Mouse (Mus musculus): ENCODE results near the gene Tenm3. TPM values are rescaled to one million over a fixed set of nuclear protein-coding genes. Genes with fewer than 3 reads are reported as not detected.

The Tenm3 gene
- polyA plus RNA-seq, 1 experiment, result 2.3 TPM

DNA sequence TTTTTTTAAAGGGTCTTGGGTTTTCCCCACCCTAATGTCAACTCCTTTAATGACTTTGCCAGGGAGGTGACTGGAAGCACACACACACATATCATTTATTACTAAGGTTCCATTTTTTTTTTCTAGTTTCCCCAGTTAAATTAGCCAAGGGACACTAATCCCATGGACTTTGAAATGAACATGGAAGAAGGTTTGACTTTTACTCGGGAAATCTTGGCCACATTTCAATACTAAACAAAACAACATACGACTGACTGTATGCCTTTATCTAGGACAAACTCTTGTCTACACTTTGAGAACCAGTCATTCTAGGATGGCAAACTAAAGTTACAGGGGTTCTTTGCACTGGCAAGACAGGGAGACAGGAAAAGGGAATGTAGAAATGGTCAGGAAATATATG lies 170.3 kb downstream of the Tenm3 start:
- DNase-seq, result no peak
- WGBS, result 92% methylated on average over 2 of the region's 2 CpGs
- Histone ChIP-seq H3K4me3 (ENCODE audit: control insufficient read depth, insufficient read depth, low read length) (no peak overlapping the region), H3K36me3 (ENCODE audit: control insufficient read depth, insufficient read depth, low read length) (no peaks in the 10 kb centered on the region), H3K4me1 (replicated peaks; ENCODE audit: control insufficient read depth, insufficient read depth, low read length) (no peaks in the 10 kb centered on the region), H3K27ac (ENCODE audit: control insufficient read depth, insufficient read depth, low read length) (no peak overlapping the region), H3K27me3 (ENCODE audit: control insufficient read depth, insufficient read depth, low read length) (no peaks in the 10 kb centered on the region)
- no peak for TF ChIP-seq POLR2A (IDR thresholded peaks at IDR 0.05; ENCODE audit: control insufficient read depth, extremely low read depth, insufficient read depth, low read length, poor library complexity)

GRCm38 (mm10) chr8:48672471-48672870 lies 171.3 kb downstream of the Tenm3 start:
- H3K27ac ChIP-seq (ENCODE audit: control insufficient read depth, insufficient read depth, low read length), result no peak overlapping the region
- no peak for TF ChIP-seq POLR2A (IDR thresholded peaks at IDR 0.05; ENCODE audit: control insufficient read depth, extremely low read depth, insufficient read depth, low read length, poor library complexity)
- TF ChIP-seq CTCF (IDR thresholded peaks at IDR 0.05; ENCODE audit: borderline replicate concordance, control insufficient read depth, extremely low read depth, insufficient read depth, low read length, poor library complexity), result no peak
- H3K36me3 ChIP-seq (ENCODE audit: control insufficient read depth, insufficient read depth, low read length), result no peaks in the 10 kb centered on the region
- H3K27me3 ChIP-seq (ENCODE audit: control insufficient read depth, insufficient read depth, low read length), result no peaks in the 10 kb centered on the region
- DNase-seq, result no peak
- H3K4me3 ChIP-seq (ENCODE audit: control insufficient read depth, insufficient read depth, low read length), result no peak overlapping the region
- WGBS, result 96% methylated on average over 11 of the region's 11 CpGs
- no peaks in the 10 kb centered on the region for H3K4me1 ChIP-seq (replicated peaks; ENCODE audit: control insufficient read depth, insufficient read depth, low read length)

GRCm38 (mm10) chr8:48671318-48671717 lies 172.4 kb downstream of the Tenm3 start:
- Histone ChIP-seq H3K27me3 (ENCODE audit: control insufficient read depth, insufficient read depth, low read length) (no peaks in the 10 kb centered on the region), H3K36me3 (ENCODE audit: control insufficient read depth, insufficient read depth, low read length) (no peaks in the 10 kb centered on the region), H3K27ac (ENCODE audit: control insufficient read depth, insufficient read depth, low read length) (no peak overlapping the region), H3K4me3 (ENCODE audit: control insufficient read depth, insufficient read depth, low read length) (no peak overlapping the region), H3K4me1 (replicated peaks; ENCODE audit: control insufficient read depth, insufficient read depth, low read length) (no peaks in the 10 kb centered on the region)
- WGBS, result 80% methylated on average over 4 of the region's 4 CpGs
- DNase-seq, result no peak
- TF ChIP-seq CTCF (IDR thresholded peaks at IDR 0.05; ENCODE audit: borderline replicate concordance, control insufficient read depth, extremely low read depth, insufficient read depth, low read length, poor library complexity) (no peak), POLR2A (IDR thresholded peaks at IDR 0.05; ENCODE audit: control insufficient read depth, extremely low read depth, insufficient read depth, low read length, poor library complexity) (no peak)

GRCm38 (mm10) chr8:48670895-48671294 lies 172.9 kb downstream of the Tenm3 start:
- Histone ChIP-seq H3K36me3 (ENCODE audit: control insufficient read depth, insufficient read depth, low read length) (no peaks in the 10 kb centered on the region), H3K4me1 (replicated peaks; ENCODE audit: control insufficient read depth, insufficient read depth, low read length) (no peaks in the 10 kb centered on the region), H3K4me3 (ENCODE audit: control insufficient read depth, insufficient read depth, low read length) (no peak overlapping the region), H3K27me3 (ENCODE audit: control insufficient read depth, insufficient read depth, low read length) (no peaks in the 10 kb centered on the region), H3K27ac (ENCODE audit: control insufficient read depth, insufficient read depth, low read length) (no peak overlapping the region)
- WGBS, result 63% methylated on average over 3 of the region's 3 CpGs
- TF ChIP-seq CTCF (IDR thresholded peaks at IDR 0.05; ENCODE audit: borderline replicate concordance, control insufficient read depth, extremely low read depth, insufficient read depth, low read length, poor library complexity), result no peak
- no peak for TF ChIP-seq POLR2A (IDR thresholded peaks at IDR 0.05; ENCODE audit: control insufficient read depth, extremely low read depth, insufficient read depth, low read length, poor library complexity)
- no peak for DNase-seq

DNA sequence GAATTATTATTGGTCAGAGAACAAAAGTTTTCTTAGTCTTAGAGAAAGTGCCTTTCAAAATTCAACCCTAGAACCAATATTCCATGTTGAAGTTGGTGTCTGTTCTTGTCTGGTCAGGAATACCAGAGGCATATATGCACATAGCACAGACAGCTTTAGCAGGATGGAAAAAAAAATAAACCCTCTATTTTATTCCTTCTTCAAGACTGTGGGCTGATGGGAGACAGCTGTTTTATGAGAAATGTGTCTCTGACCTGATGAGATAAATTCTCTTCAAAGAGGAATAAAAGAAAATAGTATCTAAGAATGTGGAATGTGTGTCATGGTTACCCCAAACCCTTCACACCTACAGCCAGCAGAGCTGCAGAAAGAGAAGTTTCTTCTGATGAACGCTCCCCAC lies 173.4 kb downstream of the Tenm3 start:
- DNase-seq, result no peak
- no peaks in the 10 kb centered on the region for H3K27me3 ChIP-seq (ENCODE audit: control insufficient read depth, insufficient read depth, low read length)
- WGBS, result 67% methylated on average over 1 of the region's 1 CpGs
- no peak overlapping the region for H3K4me3 ChIP-seq (ENCODE audit: control insufficient read depth, insufficient read depth, low read length)
- H3K36me3 ChIP-seq (ENCODE audit: control insufficient read depth, insufficient read depth, low read length), result no peaks in the 10 kb centered on the region
- no peak for TF ChIP-seq CTCF (IDR thresholded peaks at IDR 0.05; ENCODE audit: borderline replicate concordance, control insufficient read depth, extremely low read depth, insufficient read depth, low read length, poor library complexity)
- no peak for TF ChIP-seq POLR2A (IDR thresholded peaks at IDR 0.05; ENCODE audit: control insufficient read depth, extremely low read depth, insufficient read depth, low read length, poor library complexity)
- no peaks in the 10 kb centered on the region for H3K4me1 ChIP-seq (replicated peaks; ENCODE audit: control insufficient read depth, insufficient read depth, low read length)
- no peak overlapping the region for H3K27ac ChIP-seq (ENCODE audit: control insufficient read depth, insufficient read depth, low read length)

DNA sequence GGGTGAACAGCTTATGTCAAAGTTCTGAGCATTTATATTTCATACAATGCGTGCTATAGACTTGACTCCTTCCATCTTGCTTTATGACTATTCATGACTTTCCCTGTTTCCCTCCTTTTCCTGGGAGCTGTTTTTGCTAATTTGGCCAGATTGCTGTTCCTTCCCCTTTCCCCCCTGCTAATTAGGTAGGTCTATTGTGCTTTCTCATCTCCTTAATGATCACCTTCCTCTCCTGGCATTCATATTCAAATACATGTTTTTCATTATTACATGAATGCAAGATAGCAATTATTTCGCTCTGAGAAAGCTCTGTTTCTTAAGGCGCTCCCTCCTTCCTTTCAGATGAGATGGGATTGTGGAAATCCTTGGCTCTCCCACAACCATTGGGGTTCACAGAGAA lies 178.6 kb downstream of the Tenm3 start:
- no peaks in the 10 kb centered on the region for H3K27me3 ChIP-seq (ENCODE audit: control insufficient read depth, insufficient read depth, low read length)
- no peak for TF ChIP-seq CTCF (IDR thresholded peaks at IDR 0.05; ENCODE audit: borderline replicate concordance, control insufficient read depth, extremely low read depth, insufficient read depth, low read length, poor library complexity)
- TF ChIP-seq POLR2A (IDR thresholded peaks at IDR 0.05; ENCODE audit: control insufficient read depth, extremely low read depth, insufficient read depth, low read length, poor library complexity), result no peak
- DNase-seq, result no peak
- no peaks in the 10 kb centered on the region for H3K4me1 ChIP-seq (replicated peaks; ENCODE audit: control insufficient read depth, insufficient read depth, low read length)
- no peak overlapping the region for H3K4me3 ChIP-seq (ENCODE audit: control insufficient read depth, insufficient read depth, low read length)
- no peaks in the 10 kb centered on the region for H3K36me3 ChIP-seq (ENCODE audit: control insufficient read depth, insufficient read depth, low read length)
- H3K27ac ChIP-seq (ENCODE audit: control insufficient read depth, insufficient read depth, low read length), result no peak overlapping the region
- WGBS, result 94% methylated on average over 3 of the region's 3 CpGs

- Histone ChIP-seq H3K36me3 (ENCODE audit: control insufficient read depth, insufficient read depth, low read length) (no peaks in the 10 kb centered on the region), H3K4me3 (ENCODE audit: control insufficient read depth, insufficient read depth, low read length) (no peak overlapping the region), H3K27me3 (ENCODE audit: control insufficient read depth, insufficient read depth, low read length) (no peaks in the 10 kb centered on the region), H3K27ac (ENCODE audit: control insufficient read depth, insufficient read depth, low read length) (no peak overlapping the region), H3K4me1 (replicated peaks; ENCODE audit: control insufficient read depth, insufficient read depth, low read length) (no peaks in the 10 kb centered on the region)
- WGBS, result 80% methylated on average over 1 of the region's 1 CpGs
- TF ChIP-seq CTCF (IDR thresholded peaks at IDR 0.05; ENCODE audit: borderline replicate concordance, control insufficient read depth, extremely low read depth, insufficient read depth, low read length, poor library complexity) (no peak), POLR2A (IDR thresholded peaks at IDR 0.05; ENCODE audit: control insufficient read depth, extremely low read depth, insufficient read depth, low read length, poor library complexity) (no peak)
- DNase-seq, result no peak
Observed at GRCm38 (mm10) chr8:48659226-48659625, 184.5 kb downstream of the Tenm3 start.

Measured in thymus, adult 2 months (tissue).